ENCODE assay signal across 13 mouse cellular contexts in the genomic region with DNA sequence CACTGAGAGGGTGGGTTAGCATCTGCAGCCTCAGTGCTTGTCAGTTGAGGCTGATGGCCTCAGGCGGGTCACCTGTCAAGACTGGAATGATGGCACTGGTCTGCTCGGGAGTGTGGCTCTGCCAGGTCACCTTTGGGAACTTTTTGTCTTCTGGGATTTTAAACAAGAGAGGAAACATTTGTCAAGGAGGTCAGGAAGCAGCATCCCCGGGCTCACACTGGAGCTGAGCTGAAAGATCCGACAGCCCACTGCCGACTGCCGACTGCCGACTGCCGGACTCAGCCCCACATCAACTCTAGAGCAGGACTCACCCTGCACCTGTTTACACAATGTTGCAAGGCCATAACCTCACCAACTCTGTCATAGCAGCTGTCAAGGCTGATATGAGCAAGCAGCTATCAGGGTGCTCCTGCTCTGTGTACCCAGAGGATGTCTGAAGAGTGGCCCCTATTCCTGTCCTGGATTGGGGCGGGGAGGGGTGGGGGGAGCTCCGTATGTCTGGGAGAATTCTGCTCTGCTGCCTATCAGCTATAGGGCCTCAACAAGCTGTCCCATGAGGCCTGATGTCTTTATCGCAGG. TPM values are rescaled to one million over a fixed set of nuclear protein-coding genes. Genes with fewer than 3 reads are reported as not detected.
A peak's percentile ranks its signal among the peaks of the same experiment; 100 is the strongest.
DNase-seq lines count a peak whose midpoint lies in the region; ATAC-seq lines count a peak whose summit lies in the region.
"Had no signal": no experiment of that assay in that cellular context is flagged by ENCODE, and none has a peak within 500 bp of the region (broad histone marks: within the 10 kb centered on the region; RNA-seq: fewer than 3 reads in every experiment).

No protein-coding gene starts in this region.

- peak overlapping the region; percentile 97 for H3K27ac ChIP-seq in heart, embryonic 12.5 days (ENCODE audit: poor library complexity, severe bottlenecking)
- H3K27ac ChIP-seq in lung, embryonic 16.5 days (ENCODE audit: low read length) = no peak overlapping the region
- H3K27ac ChIP-seq in liver, embryonic 11.5 days (ENCODE audit: low read depth, low read length) = no peak overlapping the region
- H3K27ac ChIP-seq: neural tube, embryonic 15.5 days had no signal

- DNase-seq in heart, postnatal 25 days (ENCODE audit: low spot score) = no peak
- no peak for DNase-seq in lung, adult 18-20 months
- peak; percentile 35 for DNase-seq in liver, embryonic 11.5 days (ENCODE audit: low spot score)
- no peak for DNase-seq in urinary bladder, postnatal 10 days (ENCODE audit: low spot score)
- DNase-seq in adipocyte (ENCODE audit: low spot score) = no peak
- DNase-seq: cerebellum, adult 9-11 months; left cerebral cortex, postnatal 4 days; thymus, adult 2 months had no signal

- H3K36me3 ChIP-seq in heart, embryonic 12.5 days = no peaks in the 10 kb centered on the region
- H3K36me3 ChIP-seq in lung, embryonic 16.5 days (ENCODE audit: control insufficient read depth, insufficient read depth, low read length) = no peaks in the 10 kb centered on the region
- no peaks in the 10 kb centered on the region for H3K36me3 ChIP-seq in liver, embryonic 11.5 days (ENCODE audit: control insufficient read depth, insufficient read depth, low read length)
- H3K36me3 ChIP-seq: G1E; neural tube, embryonic 15.5 days had no signal

- intact Hi-C loops in heart, postnatal 25 days (cut with DNase I) = no loop called here

- H3K9me3 ChIP-seq in heart, embryonic 12.5 days (replicated peaks) = no peaks in the 10 kb centered on the region
- no peaks in the 10 kb centered on the region for H3K9me3 ChIP-seq in lung, embryonic 16.5 days (ENCODE audit: control insufficient read depth, low read length)
- H3K9me3 ChIP-seq in liver, embryonic 11.5 days (ENCODE audit: control insufficient read depth, low read length) = no peaks in the 10 kb centered on the region
- H3K9me3 ChIP-seq: neural tube, embryonic 15.5 days had no signal

- ATAC-seq in heart, embryonic 12.5 days (ENCODE audit: insufficient number of reproducible peaks, low FRiP score) = peak; percentile 79
- peak; percentile 20; the same call in 1 of the 2 replicates for ATAC-seq in lung, embryonic 16.5 days (ENCODE audit: low read depth)
- ATAC-seq in liver, embryonic 11.5 days (replicated peaks; ENCODE audit: low FRiP score) = peak; percentile 90
- ATAC-seq: inflammation-experienced regulatory T-cells, adult 6 months had no signal

- H3K9ac ChIP-seq in heart, embryonic 12.5 days = peak overlapping the region; percentile 58
- H3K9ac ChIP-seq in lung, embryonic 16.5 days (ENCODE audit: low read length) = no peak overlapping the region
- no peak overlapping the region for H3K9ac ChIP-seq in liver, embryonic 11.5 days (ENCODE audit: low read depth, low read length)
- H3K9ac ChIP-seq: neural tube, embryonic 15.5 days had no signal

- H3K4me1 ChIP-seq in heart, embryonic 12.5 days (replicated peaks) = peaks cover 68% of the 10 kb centered on the region
- peaks cover 6% of the 10 kb centered on the region; the same call in 1 of the 2 replicates for H3K4me1 ChIP-seq in lung, embryonic 16.5 days (replicated peaks; ENCODE audit: control insufficient read depth, insufficient read depth, low read length)
- peaks cover 10% of the 10 kb centered on the region for H3K4me1 ChIP-seq in liver, embryonic 11.5 days (replicated peaks; ENCODE audit: control insufficient read depth, insufficient read depth, low read length)
- H3K4me1 ChIP-seq: neural tube, embryonic 15.5 days had no signal

- 14% methylated on average over 11 of the region's 11 CpGs for WGBS in heart, embryonic 12.5 days
- WGBS in lung, embryonic 16.5 days = 24% methylated on average over 11 of the region's 11 CpGs
- 42% methylated on average over 11 of the region's 11 CpGs for WGBS in liver, embryonic 11.5 days

- H3K27me3 ChIP-seq in heart, embryonic 12.5 days (replicated peaks) = no peaks in the 10 kb centered on the region
- H3K27me3 ChIP-seq in lung, embryonic 16.5 days (ENCODE audit: control insufficient read depth, insufficient read depth, low read depth, low read length) = no peaks in the 10 kb centered on the region
- no peaks in the 10 kb centered on the region for H3K27me3 ChIP-seq in liver, embryonic 11.5 days (replicated peaks; ENCODE audit: control insufficient read depth, insufficient read depth, low read length)
- H3K27me3 ChIP-seq: neural tube, embryonic 15.5 days had no signal

- peak overlapping the region; percentile 34 for H3K4me2 ChIP-seq in heart, embryonic 12.5 days
- no peak overlapping the region for H3K4me2 ChIP-seq in lung, embryonic 16.5 days (ENCODE audit: low read depth, low read length)
- no peak overlapping the region for H3K4me2 ChIP-seq in liver, embryonic 11.5 days
- H3K4me2 ChIP-seq: neural tube, embryonic 15.5 days had no signal

- H3K4me3 ChIP-seq in heart, embryonic 12.5 days = no peak overlapping the region
- no peak overlapping the region for H3K4me3 ChIP-seq in lung, embryonic 16.5 days (ENCODE audit: low read length)
- H3K4me3 ChIP-seq in liver, embryonic 11.5 days (ENCODE audit: low read depth, low read length) = no peak overlapping the region
- H3K4me3 ChIP-seq: neural tube, embryonic 15.5 days had no signal

RNA-seq across cellular contexts. Expression of a gene that starts 33.9 kb away (rescaled TPM):
- polyA plus RNA-seq in heart, embryonic 12.5 days (2016; fragmentation: Nextera tagmentation; extraction: Ambion mirVana) = 151 and 161 TPM in 2 replicates
- 10 to 100 TPM; 81.3 to 98.0 TPM for total RNA-seq in heart, postnatal 25 days (2021)
- polyA plus RNA-seq in lung, embryonic 16.5 days (2015; fragmentation: Nextera tagmentation; extraction: Ambion mirVana) = 70.5 and 78.6 TPM in 2 replicates
- polyA plus RNA-seq in liver, embryonic 11.5 days (2014; fragmentation: Nextera tagmentation; extraction: Ambion mirVana) = 26.5 and 29.1 TPM in 2 replicates
- polyA plus RNA-seq: G1E had no signal

Comparison
In these comparisons a context has a peak if more than half of its experiments do, and no peak if none do; other contexts are left out.
1. ATAC-seq: peak in every context shown above with its lines; median percentile 90 in liver, embryonic 11.5 days; 79 in heart, embryonic 12.5 days; 20 in lung, embryonic 16.5 days.